Mouse (Mus musculus) neural tube, embryonic 15.5 days (tissue): ENCODE data around the gene Dusp23. TPM values are rescaled to one million over a fixed set of nuclear protein-coding genes. Genes with fewer than 3 reads are reported as not detected.

Experiments
- ATAC-seq: fragments of 200-750 bp; cut with Nextera tagmentation; 2 replicates; pipeline ENCODE4 v1.8.0; 2017; ENCODE audit warnings: mild to moderate bottlenecking, moderate TSS enrichment, moderate library complexity; ENCODE audit not compliant: low FRiP score
- H3K27ac ChIP-seq: fragments of 300-500 bp; sonication (generic); replicated peaks from 2 replicates; pipeline ENCODE4 v1.5.1; 2015; ENCODE audit warnings: mild to moderate bottlenecking, inconsistent platforms
- H3K27me3 ChIP-seq: fragments of 300-500 bp; sonication (generic); replicated peaks from 2 replicates; pipeline ENCODE4 v1.6.1; 2015; ENCODE audit warnings: inconsistent platforms
- H3K36me3 ChIP-seq: fragments of 300-500 bp; sonication (generic); 2 replicates; pipeline ENCODE4 v1.6.1; 2015; ENCODE audit warnings: inconsistent platforms
- H3K4me1 ChIP-seq: fragments of 300-500 bp; sonication (generic); 2 replicates; pipeline ENCODE4 v1.6.1; 2015; ENCODE audit warnings: inconsistent platforms
- H3K4me2 ChIP-seq: fragments of 300-500 bp; sonication (generic); 2 replicates; pipeline ENCODE4 v1.6.1; 2015; ENCODE audit warnings: inconsistent platforms, mild to moderate bottlenecking, moderate library complexity
- H3K4me3 ChIP-seq: fragments of 300-500 bp; sonication (generic); replicated peaks from 2 replicates; pipeline ENCODE4 v1.5.1; 2015; ENCODE audit warnings: mild to moderate bottlenecking, inconsistent platforms
- H3K9ac ChIP-seq: fragments of 300-500 bp; sonication (generic); replicated peaks from 2 replicates; pipeline ENCODE4 v1.6.1; 2015; ENCODE audit warnings: mild to moderate bottlenecking, inconsistent platforms
- H3K9me3 ChIP-seq: fragments of 300-500 bp; sonication (generic); replicated peaks from 2 replicates; pipeline ENCODE4 v1.6.1; 2016; ENCODE audit warnings: inconsistent platforms
- WGBS: fragments of 180-500 bp; shearing (Covaris S2); methylation state at CpG from one replicate; pipeline ENCODE4 v1.1.7; 2015; ENCODE audit warnings: mixed read lengths; 5-methylcytosine and 5-hydroxymethylcytosine counted together
- polyA plus RNA-seq: library from polyadenylated mRNA; unstranded; fragments of >200 nt; fragmentation: Nextera tagmentation; extraction: Ambion mirVana; gene quantifications from 2 replicates; pipeline ENCODE4 v1.2.1, GENCODE M21; 2015

Gene Dusp23
- polyA plus RNA-seq, 1 experiment from 2014 or later: 15.5 TPM

DNA sequence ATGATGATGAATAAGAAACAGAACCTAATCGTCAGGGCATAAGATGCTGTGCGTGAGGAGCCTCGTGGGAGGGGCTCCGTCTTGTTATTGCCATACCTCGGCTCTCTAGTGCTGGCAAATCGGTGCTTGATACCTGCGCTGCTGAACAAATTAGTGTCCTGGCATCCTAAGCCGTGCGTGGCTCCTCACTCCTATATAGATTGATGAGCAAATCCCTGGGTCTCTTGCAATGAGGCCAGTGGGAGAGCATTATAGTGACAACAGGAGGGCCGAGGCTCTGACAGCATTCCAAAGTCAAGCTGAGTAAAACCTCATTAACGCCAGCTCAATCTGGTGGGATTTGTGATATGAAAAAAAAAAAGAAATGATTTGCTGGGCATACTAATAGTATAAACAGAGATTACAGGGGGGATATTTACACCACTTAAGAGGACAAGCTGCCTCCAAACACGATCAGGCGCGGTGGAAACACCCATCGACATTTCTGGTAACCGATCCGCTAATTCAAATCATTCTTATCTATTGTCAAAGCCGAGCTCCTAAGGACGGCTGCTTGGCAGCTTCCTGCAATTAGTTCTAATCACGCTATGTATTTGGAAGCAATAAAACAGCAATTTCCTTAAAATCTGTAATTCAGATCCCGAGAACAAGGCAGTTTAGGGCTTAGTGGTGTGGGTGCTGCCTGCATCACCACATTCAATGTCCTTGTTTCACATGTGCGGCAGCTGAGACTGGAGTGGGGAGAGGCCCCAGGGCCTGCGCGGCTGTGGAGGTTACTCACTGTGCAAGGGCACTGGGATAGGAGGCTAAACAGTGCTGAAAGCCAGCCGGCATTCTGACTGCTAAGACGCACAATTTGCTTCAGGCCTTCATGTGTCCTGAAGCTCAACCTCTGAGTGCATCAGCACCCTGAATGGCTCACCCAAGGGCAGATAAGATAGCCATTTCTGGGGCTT lies 46.9 kb downstream of the Dusp23 start:
- Histone ChIP-seq H3K9ac (peak overlapping the region; percentile 2; the same call in 1 of the 2 replicates), H3K4me3 (no peak overlapping the region), H3K27ac (peak overlapping the region; percentile 70), H3K27me3 (no peaks in the 10 kb centered on the region), H3K4me2 (peak overlapping the region; percentile 35), H3K4me1 (peaks cover 13% of the 10 kb centered on the region), H3K9me3 (no peaks in the 10 kb centered on the region), H3K36me3 (no peaks in the 10 kb centered on the region)
- WGBS: 10% methylated on average over 26 of the region's 26 CpGs
- peak; percentile 76 for ATAC-seq

DNA sequence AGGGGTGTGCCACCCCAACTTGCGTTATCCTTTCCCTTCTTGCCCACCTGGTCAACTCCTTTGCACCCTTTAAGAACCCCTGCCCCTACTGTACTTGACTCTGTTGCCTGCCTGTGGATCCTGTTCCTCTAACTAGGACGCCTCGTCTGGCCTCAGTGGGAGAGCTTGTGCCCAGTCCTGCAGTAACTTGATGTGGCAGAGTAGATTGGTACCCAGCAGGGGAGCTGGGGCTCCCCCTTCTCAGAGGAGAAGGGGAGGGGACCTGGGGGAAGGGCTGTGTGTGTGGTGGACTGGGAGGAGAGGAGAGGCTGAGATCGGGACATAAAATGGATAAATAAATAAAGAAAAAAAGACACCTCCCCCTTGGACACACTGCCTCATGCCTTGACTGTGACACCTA lies 47.7 kb downstream of the Dusp23 start:
- peaks cover 13% of the 10 kb centered on the region for H3K4me1 ChIP-seq
- peak overlapping the region; percentile 35; the same call in 1 of the 2 replicates for H3K4me2 ChIP-seq
- 45% methylated on average over 4 of the region's 4 CpGs for WGBS
- H3K4me3 ChIP-seq: no peak overlapping the region
- no peaks in the 10 kb centered on the region for H3K36me3 ChIP-seq
- ATAC-seq: peak; percentile 15; the same call in 1 of the 2 replicates
- H3K9ac ChIP-seq: no peak overlapping the region
- H3K9me3 ChIP-seq: no peaks in the 10 kb centered on the region
- peak overlapping the region; percentile 70; the same call in 1 of the 2 replicates for H3K27ac ChIP-seq
- no peaks in the 10 kb centered on the region for H3K27me3 ChIP-seq

DNA sequence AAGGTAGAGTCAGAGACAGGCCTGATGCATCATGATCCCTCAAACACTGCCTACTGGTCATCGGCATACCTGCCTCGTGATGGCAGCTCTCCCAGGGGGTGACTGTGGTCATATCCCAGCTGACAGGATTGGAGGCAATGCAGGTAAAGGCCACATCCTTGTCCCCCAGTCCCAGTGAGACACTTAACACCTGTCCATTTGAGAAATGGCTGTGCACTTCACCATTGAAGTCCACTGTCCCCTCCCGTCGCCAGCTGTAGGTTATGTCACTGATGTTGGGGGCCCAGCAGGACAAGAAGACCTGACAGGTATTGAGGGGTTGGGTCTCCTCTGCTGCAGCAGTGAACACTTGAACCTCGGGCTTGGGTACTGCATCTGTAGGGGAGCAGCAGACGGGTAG lies 48.5 kb downstream of the Dusp23 start:
- Histone ChIP-seq H3K27ac (no peak overlapping the region), H3K27me3 (no peaks in the 10 kb centered on the region), H3K4me2 (no peak overlapping the region), H3K9me3 (no peaks in the 10 kb centered on the region), H3K36me3 (no peaks in the 10 kb centered on the region), H3K4me1 (peaks cover 13% of the 10 kb centered on the region), H3K4me3 (no peak overlapping the region), H3K9ac (no peak overlapping the region)
- ATAC-seq: no peak
- WGBS: 87% methylated on average over 6 of the region's 6 CpGs

DNA sequence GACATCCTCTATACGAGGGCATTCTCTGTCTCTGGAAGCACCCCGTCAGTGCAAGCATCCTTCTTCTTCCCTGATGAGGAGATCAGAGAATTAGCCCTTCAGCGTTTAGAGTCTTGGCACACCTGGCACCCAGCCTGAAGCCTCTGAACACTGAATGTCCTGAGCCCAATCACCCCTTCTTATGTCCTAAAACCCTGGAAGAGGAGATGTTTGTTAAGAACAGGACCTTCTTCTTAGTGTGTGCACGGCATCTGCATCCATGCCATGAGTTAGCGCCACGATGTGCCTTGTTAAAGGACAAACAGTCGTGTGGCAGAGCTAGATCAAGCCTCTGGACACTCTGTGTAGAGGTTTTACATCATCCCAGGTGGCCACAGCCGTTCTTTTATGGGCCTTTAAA lies 50.3 kb downstream of the Dusp23 start:
- no peak overlapping the region for H3K27ac ChIP-seq
- H3K4me3 ChIP-seq: no peak overlapping the region
- ATAC-seq: no peak
- no peaks in the 10 kb centered on the region for H3K27me3 ChIP-seq
- no peaks in the 10 kb centered on the region for H3K36me3 ChIP-seq
- no peaks in the 10 kb centered on the region for H3K9me3 ChIP-seq
- no peak overlapping the region for H3K4me2 ChIP-seq
- WGBS: 84% methylated on average over 8 of the region's 8 CpGs
- no peak overlapping the region for H3K9ac ChIP-seq
- H3K4me1 ChIP-seq: peaks cover 13% of the 10 kb centered on the region

Other genes starting within 250 kb of the Dusp23 start
- 0.36 and 0.38 TPM in 2 replicates for gene Slamf9, start 157.6 kb downstream of the Dusp23 start, polyA plus RNA-seq
- 38.9 TPM in 2 replicates for gene Igsf9, start 151.2 kb downstream of the Dusp23 start, polyA plus RNA-seq
- gene Tagln2, start 132.9 kb downstream of the Dusp23 start, polyA plus RNA-seq: 140 and 198 TPM in 2 replicates
- gene Cfap45, start 112.2 kb downstream of the Dusp23 start, polyA plus RNA-seq: 3.8 and 4.3 TPM in 2 replicates
- 1.4 and 1.9 TPM in 2 replicates for gene Vsig8, start 77.0 kb downstream of the Dusp23 start, polyA plus RNA-seq
- gene Slamf8, start 42.4 kb downstream of the Dusp23 start, polyA plus RNA-seq: 0.33 TPM in 1 of 2 replicates, not detected in the other
- 0.22 and 0.27 TPM in 2 replicates for gene Fcrl6, start 30.4 kb downstream of the Dusp23 start, polyA plus RNA-seq
- 0.35 and 0.37 TPM in 2 replicates for gene Crp, start 65.1 kb upstream of the Dusp23 start, polyA plus RNA-seq